Mouse (Mus musculus) left cerebral cortex, postnatal 25 days (tissue): ENCODE measurements around the gene Slc27a5. TPM values are rescaled to one million over a fixed set of nuclear protein-coding genes. Genes with fewer than 3 reads are reported as not detected.

Experiments
- DNase-seq, 2 experiments: peaks; one replicate each; pipeline ENCODE4 v3.0.0; 2022; ENCODE audit warnings: low spot score in 2 of 2, mixed read lengths in 1 of 2
- intact Hi-C: fragments of 180-260 bp; cut with DNase I; formaldehyde crosslinking; loops from one replicate; pipeline ENCODE4 v1.15.1; 2025
- total RNA-seq, 2 experiments: library from RNA; stranded (reverse); gene quantifications; 2 replicates each; pipeline ENCODE4 v1.2.3; 2021

Gene Slc27a5
- total RNA-seq, 2 experiments from 2014 or later: not detected

- intact Hi-C loops: loop anchor here (10.0 kb wide), 1 partner anchor 546 kb away; no protein-coding TSS in a partner anchor
- no peak for DNase-seq
Observed at GRCm38 (mm10) chr7:13031069-13031468, 33.1 kb upstream of the Slc27a5 start.

- no peak for DNase-seq
- intact Hi-C loops: no loop called here
Observed at GRCm38 (mm10) chr7:13028986-13029385, 31.0 kb upstream of the Slc27a5 start.

GRCm38 (mm10) chr7:13025511-13026112 lies 27.6 kb upstream of the Slc27a5 start:
- no peak for DNase-seq
- intact Hi-C loops: loop anchor here (1.0 to 2.0 kb wide), 2 partner anchors 9 to 17 kb away; partner anchors contain the start of gene Chmp2a

- intact Hi-C loops: loop anchor here (1.0 to 2.0 kb wide), 2 partner anchors 9 to 16 kb away; partner anchors contain the start of gene Chmp2a
Observed at GRCm38 (mm10) chr7:13024805-13025204, 26.8 kb upstream of the Slc27a5 start.

GRCm38 (mm10) chr7:13023928-13024731 lies 26.1 kb upstream of the Slc27a5 start:
- DNase-seq: peak; percentile 94 to 98
- intact Hi-C loops: loop anchor here (2.0 kb wide), 1 partner anchor 15 kb away; no protein-coding TSS in a partner anchor

More at GRCm38 (mm10) chr7:13024805-13025204, 26.8 kb upstream of the Slc27a5 start:
- DNase-seq: peak; percentile 80 to 82

GRCm38 (mm10) chr7:13022773-13023535 lies 25.0 kb upstream of the Slc27a5 start:
- DNase-seq: peak in 1 of 2 experiments; percentile 28
- intact Hi-C loops: no loop called here

- intact Hi-C loops: no loop called here
- no peak for DNase-seq
Observed at GRCm38 (mm10) chr7:13015217-13015616, 17.2 kb upstream of the Slc27a5 start.

GRCm38 (mm10) chr7:13014275-13014839 lies 16.4 kb upstream of the Slc27a5 start:
- intact Hi-C loops: no loop called here
- no peak for DNase-seq

GRCm38 (mm10) chr7:13013671-13014070 lies 15.7 kb upstream of the Slc27a5 start:
- intact Hi-C loops: no loop called here
- no peak for DNase-seq

- intact Hi-C loops: no loop called here
- no peak for DNase-seq
Observed at GRCm38 (mm10) chr7:13010005-13010908, 12.3 kb upstream of the Slc27a5 start, which contains the start of gene Zbtb45. TSS of gene Zbtb45 (minus strand) at chr7:13010034.

- DNase-seq: peak; percentile 94 to 95
- intact Hi-C loops: loop anchor here (1.0 to 5.0 kb wide), 4 partner anchors 15 to 87 kb away; partner anchors contain the start of gene Rps5
Observed at GRCm38 (mm10) chr7:13009143-13010004, 11.4 kb upstream of the Slc27a5 start.

- no peak for DNase-seq
- intact Hi-C loops: loop anchor here (2.0 to 5.0 kb wide), 3 partner anchors 17 to 85 kb away; partner anchors contain the start of gene Rps5
Observed at GRCm38 (mm10) chr7:13007341-13008092, 9.5 kb upstream of the Slc27a5 start.

- DNase-seq: no peak
- intact Hi-C loops: loop anchor here (5.0 kb wide), 1 partner anchor 84 kb away; the partner anchor contains the start of gene Rps5
Observed at GRCm38 (mm10) chr7:13006531-13006930, 8.5 kb upstream of the Slc27a5 start.

GRCm38 (mm10) chr7:13006011-13006410 lies 8.0 kb upstream of the Slc27a5 start:
- intact Hi-C loops: loop anchor here (5.0 kb wide), 1 partner anchor 84 kb away; the partner anchor contains the start of gene Rps5
- no peak for DNase-seq

GRCm38 (mm10) chr7:13003380-13003779 lies 5.4 kb upstream of the Slc27a5 start:
- intact Hi-C loops: no loop called here
- no peak for DNase-seq

- intact Hi-C loops: no loop called here
- no peak for DNase-seq
Observed at GRCm38 (mm10) chr7:13001584-13001983, 3.6 kb upstream of the Slc27a5 start.

- DNase-seq: no peak
- intact Hi-C loops: no loop called here
Observed at GRCm38 (mm10) chr7:12998851-12999250, 859 bp upstream of the Slc27a5 start, which contains the start of gene Trim28. TSS of gene Trim28 (plus strand) at chr7:12999114.
